Mouse (Mus musculus): ENCODE results near the gene Cacybp. TPM values are rescaled to one million over a fixed set of nuclear protein-coding genes. Genes with fewer than 3 reads are reported as not detected.

Gene Cacybp
- polyA plus RNA-seq (2016; fragmentation: Nextera tagmentation; extraction: Ambion mirVana), result 237 and 328 TPM in 2 replicates

- Histone ChIP-seq H3K27me3 (ENCODE audit: insufficient read depth, poor library complexity, severe bottlenecking) (no peaks in the 10 kb centered on the region), H3K4me3 (peak within 1 kb of the TSS; percentile 88), H3K9me3 (no peaks in the 10 kb centered on the region), H3K4me1 (replicated peaks) (peaks cover 28% of the 10 kb centered on the region), H3K36me3 (peaks cover 4% of the 10 kb centered on the region; the same call in 1 of the 2 replicates), H3K27ac (peak within 1 kb of the TSS; percentile 98)
- 1% methylated on average over 76 of the region's 76 CpGs for WGBS
- peak; percentile 100 for DNase-seq (ENCODE audit: low spot score)
These were observed at the start of gene Cacybp for GRCm38 (mm10) chr1:160212703-160213669. Gene Cacybp (minus strand): TSS chr1:160212875.

- no peak for DNase-seq (ENCODE audit: low spot score)
- WGBS, result 73% methylated on average over 4 of the region's 4 CpGs
- no peaks in the 10 kb centered on the region for H3K36me3 ChIP-seq
- H3K4me3 ChIP-seq, result no peak overlapping the region
- peaks cover 7% of the 10 kb centered on the region; the same call in 1 of the 2 replicates for H3K4me1 ChIP-seq (replicated peaks)
- no peaks in the 10 kb centered on the region for H3K9me3 ChIP-seq
- no peaks in the 10 kb centered on the region for H3K27me3 ChIP-seq (ENCODE audit: insufficient read depth, poor library complexity, severe bottlenecking)
- H3K27ac ChIP-seq, result no peak overlapping the region
These were observed 49.7 kb upstream of the Cacybp start for GRCm38 (mm10) chr1:160262415-160262814.

DNA sequence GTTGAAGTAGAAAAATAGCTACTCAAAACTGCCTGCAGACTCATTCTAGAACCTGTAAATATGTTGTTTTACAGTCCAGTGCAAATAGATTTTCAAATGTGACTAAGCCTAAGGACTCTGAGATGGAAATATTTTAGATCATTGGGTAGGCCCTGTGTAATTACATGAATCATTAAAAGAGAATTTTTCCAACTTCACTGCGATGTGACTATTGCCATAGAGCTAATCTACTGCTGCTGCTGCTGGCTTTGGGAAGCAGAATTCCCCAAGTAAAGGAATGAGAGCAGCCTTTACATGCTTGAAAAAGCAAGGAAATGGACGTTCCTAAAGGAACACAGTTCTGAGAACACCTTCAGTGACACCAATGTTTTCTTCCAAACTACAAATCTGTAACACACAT is 49.2 kb upstream of the Cacybp start:
- Histone ChIP-seq H3K27me3 (ENCODE audit: insufficient read depth, poor library complexity, severe bottlenecking) (no peaks in the 10 kb centered on the region), H3K36me3 (no peaks in the 10 kb centered on the region), H3K4me1 (replicated peaks) (peaks cover 7% of the 10 kb centered on the region; the same call in 1 of the 2 replicates), H3K4me3 (no peak overlapping the region), H3K27ac (no peak overlapping the region), H3K9me3 (no peaks in the 10 kb centered on the region)
- no peak for DNase-seq (ENCODE audit: low spot score)
- 76% methylated on average over 2 of the region's 2 CpGs for whole genome bisulfite sequencing

GRCm38 (mm10) chr1:160260605-160261004 is 47.9 kb upstream of the Cacybp start:
- no peak overlapping the region for H3K27ac ChIP-seq
- 91% methylated on average over 4 of the region's 4 CpGs for WGBS
- no peaks in the 10 kb centered on the region for H3K9me3 ChIP-seq
- no peak overlapping the region for H3K4me3 ChIP-seq
- H3K36me3 ChIP-seq, result no peaks in the 10 kb centered on the region
- H3K4me1 ChIP-seq (replicated peaks), result peaks cover 7% of the 10 kb centered on the region; the same call in 1 of the 2 replicates
- no peaks in the 10 kb centered on the region for H3K27me3 ChIP-seq (ENCODE audit: insufficient read depth, poor library complexity, severe bottlenecking)
- DNase-seq (ENCODE audit: low spot score), result no peak

- no peak overlapping the region for H3K27ac ChIP-seq
- WGBS, result 63% methylated on average over 7 of the region's 7 CpGs
- peaks cover 7% of the 10 kb centered on the region; the same call in 1 of the 2 replicates for H3K4me1 ChIP-seq (replicated peaks)
- no peak overlapping the region for H3K4me3 ChIP-seq
- H3K9me3 ChIP-seq, result no peaks in the 10 kb centered on the region
- no peaks in the 10 kb centered on the region for H3K36me3 ChIP-seq
- H3K27me3 ChIP-seq (ENCODE audit: insufficient read depth, poor library complexity, severe bottlenecking), result no peaks in the 10 kb centered on the region
- DNase-seq (ENCODE audit: low spot score), result no peak
These were observed 47.2 kb upstream of the Cacybp start for GRCm38 (mm10) chr1:160259884-160260283.

GRCm38 (mm10) chr1:160253108-160253507 is 40.4 kb upstream of the Cacybp start:
- no peak overlapping the region for H3K27ac ChIP-seq
- no peaks in the 10 kb centered on the region for H3K36me3 ChIP-seq
- H3K9me3 ChIP-seq, result no peaks in the 10 kb centered on the region
- WGBS, result 71% methylated on average over 2 of the region's 2 CpGs
- DNase-seq (ENCODE audit: low spot score), result no peak
- no peaks in the 10 kb centered on the region for H3K27me3 ChIP-seq (ENCODE audit: insufficient read depth, poor library complexity, severe bottlenecking)
- H3K4me3 ChIP-seq, result no peak overlapping the region
- H3K4me1 ChIP-seq (replicated peaks), result 0 out of 2 replicates have a peak, but pooled peaks cover 2% of the 10 kb centered on the region

DNA sequence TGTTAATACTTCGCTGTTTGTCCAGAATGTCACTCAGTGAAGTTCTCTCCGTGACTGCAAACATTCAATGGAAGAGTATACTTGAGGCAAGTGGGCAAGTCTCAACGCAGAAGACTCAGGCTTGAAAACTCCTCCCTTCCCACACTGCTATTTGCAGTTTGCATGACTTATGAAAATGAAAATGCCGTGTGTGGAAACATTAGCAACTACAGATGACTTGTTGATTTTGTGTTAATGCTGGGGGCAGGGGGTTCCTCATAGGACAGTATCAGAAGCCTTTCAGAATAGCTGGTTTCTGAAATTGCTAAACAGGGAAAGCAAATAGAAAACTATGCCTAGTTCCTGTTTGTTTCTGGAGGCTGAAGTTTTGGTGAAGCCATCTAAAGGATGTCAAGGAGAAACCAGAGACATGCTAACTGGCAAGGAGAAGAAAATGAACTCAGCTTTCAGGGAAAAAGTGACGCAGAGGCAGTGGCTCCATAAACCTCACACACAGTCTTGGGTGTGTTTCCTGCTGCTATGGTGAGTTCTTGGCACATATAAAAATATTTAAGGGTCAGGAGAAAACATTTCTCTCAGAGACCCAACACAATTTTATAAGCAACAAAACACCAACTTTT is 38.8 kb upstream of the Cacybp start:
- Histone ChIP-seq H3K36me3 (no peaks in the 10 kb centered on the region), H3K4me1 (replicated peaks) (0 out of 2 replicates have a peak, but pooled peaks cover 2% of the 10 kb centered on the region), H3K27ac (no peak overlapping the region), H3K9me3 (no peaks in the 10 kb centered on the region), H3K27me3 (ENCODE audit: insufficient read depth, poor library complexity, severe bottlenecking) (no peaks in the 10 kb centered on the region), H3K4me3 (no peak overlapping the region)
- no peak for DNase-seq (ENCODE audit: low spot score)
- WGBS, result 79% methylated on average over 5 of the region's 5 CpGs

DNA sequence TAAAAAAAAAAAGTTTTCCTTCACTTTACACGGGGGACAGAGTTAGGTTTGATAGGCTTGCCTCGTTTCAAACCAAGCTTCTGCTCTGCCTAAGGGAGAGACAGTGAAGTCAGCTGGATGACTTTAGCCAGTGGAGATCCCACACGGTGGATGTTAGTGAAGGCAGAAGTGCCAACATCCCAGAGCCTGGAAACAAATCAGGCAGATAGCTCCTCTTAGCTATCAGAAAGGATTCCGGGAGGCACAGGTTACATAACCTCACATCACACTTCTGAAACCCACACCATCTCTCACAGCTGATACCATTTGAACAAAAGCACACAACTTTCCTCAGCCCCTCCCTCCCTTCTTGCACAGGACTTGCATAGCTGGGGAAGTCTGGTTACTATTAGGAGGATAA is 38.1 kb upstream of the Cacybp start:
- H3K36me3 ChIP-seq, result no peaks in the 10 kb centered on the region
- H3K27me3 ChIP-seq (ENCODE audit: insufficient read depth, poor library complexity, severe bottlenecking), result no peaks in the 10 kb centered on the region
- DNase-seq (ENCODE audit: low spot score), result no peak
- no peak overlapping the region for H3K27ac ChIP-seq
- 70% methylated on average over 4 of the region's 4 CpGs for WGBS
- H3K4me3 ChIP-seq, result no peak overlapping the region
- H3K4me1 ChIP-seq (replicated peaks), result 0 out of 2 replicates have a peak, but pooled peaks cover 2% of the 10 kb centered on the region
- H3K9me3 ChIP-seq, result no peaks in the 10 kb centered on the region

GRCm38 (mm10) chr1:160249786-160250185 is 37.1 kb upstream of the Cacybp start:
- H3K27me3 ChIP-seq (ENCODE audit: insufficient read depth, poor library complexity, severe bottlenecking), result no peaks in the 10 kb centered on the region
- WGBS, result 83% methylated on average over 3 of the region's 3 CpGs
- DNase-seq (ENCODE audit: low spot score), result no peak
- no peaks in the 10 kb centered on the region for H3K36me3 ChIP-seq
- no peak overlapping the region for H3K4me3 ChIP-seq
- 0 out of 2 replicates have a peak, but pooled peaks cover 2% of the 10 kb centered on the region for H3K4me1 ChIP-seq (replicated peaks)
- no peak overlapping the region for H3K27ac ChIP-seq
- H3K9me3 ChIP-seq, result no peaks in the 10 kb centered on the region

DNA sequence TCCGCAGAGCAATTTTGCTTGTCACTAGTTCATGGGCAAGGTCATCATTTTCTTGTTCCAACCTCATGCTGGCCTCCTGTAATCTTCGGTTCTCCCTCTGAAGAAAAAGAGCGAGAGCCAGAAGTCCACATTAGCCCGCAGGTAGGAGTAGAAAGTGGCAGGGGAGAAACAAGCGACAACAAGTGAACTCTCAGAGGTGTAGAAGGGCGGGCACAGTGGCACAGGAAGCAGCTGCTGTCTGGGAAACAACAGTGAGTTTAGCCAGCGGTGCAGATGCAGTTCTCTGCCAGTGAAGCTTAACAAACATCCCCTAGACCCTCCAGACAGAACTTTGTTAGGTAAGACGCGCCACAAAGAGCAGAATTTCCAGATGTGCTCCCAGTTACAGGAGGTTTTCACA is 34.8 kb upstream of the Cacybp start:
- Histone ChIP-seq H3K36me3 (no peaks in the 10 kb centered on the region), H3K27ac (no peak overlapping the region), H3K4me1 (replicated peaks) (0 out of 2 replicates have a peak, but pooled peaks cover 2% of the 10 kb centered on the region), H3K4me3 (no peak overlapping the region), H3K27me3 (ENCODE audit: insufficient read depth, poor library complexity, severe bottlenecking) (no peaks in the 10 kb centered on the region), H3K9me3 (no peaks in the 10 kb centered on the region)
- DNase-seq (ENCODE audit: low spot score), result no peak
- 84% methylated on average over 9 of the region's 9 CpGs for WGBS

GRCm38 (mm10) chr1:160246844-160247243 is 34.2 kb upstream of the Cacybp start:
- Histone ChIP-seq H3K4me1 (replicated peaks) (0 out of 2 replicates have a peak, but pooled peaks cover 2% of the 10 kb centered on the region), H3K36me3 (no peaks in the 10 kb centered on the region), H3K9me3 (no peaks in the 10 kb centered on the region), H3K27me3 (ENCODE audit: insufficient read depth, poor library complexity, severe bottlenecking) (no peaks in the 10 kb centered on the region), H3K27ac (no peak overlapping the region), H3K4me3 (no peak overlapping the region)
- no peak for DNase-seq (ENCODE audit: low spot score)
- WGBS, result 86% methylated on average over 4 of the region's 4 CpGs

DNA sequence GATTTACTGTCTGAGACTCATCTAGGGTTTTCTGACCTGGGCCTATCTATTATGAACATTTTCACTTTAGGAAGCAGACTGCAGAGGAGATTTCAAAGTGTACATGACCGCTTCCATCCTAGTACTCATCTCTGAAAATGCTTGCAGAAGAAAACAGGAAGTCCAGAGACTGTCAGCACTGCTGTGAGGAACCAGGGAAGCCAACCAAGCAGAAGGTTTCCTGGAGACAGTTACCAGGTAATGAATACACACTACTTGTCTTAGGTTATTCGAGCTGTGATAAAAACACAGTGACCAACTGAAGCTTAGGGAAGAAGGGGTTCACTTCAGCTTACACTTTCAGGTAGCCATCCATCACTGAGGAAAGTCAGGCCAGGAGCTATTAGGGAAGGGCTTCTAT is 33.3 kb upstream of the Cacybp start:
- Histone ChIP-seq H3K36me3 (no peaks in the 10 kb centered on the region), H3K4me3 (no peak overlapping the region)

GRCm38 (mm10) chr1:160244689-160245088 is 32.0 kb upstream of the Cacybp start:
- no peak overlapping the region for H3K27ac ChIP-seq
- no peaks in the 10 kb centered on the region for H3K4me1 ChIP-seq (replicated peaks)
- 89% methylated on average over 5 of the region's 5 CpGs for whole genome bisulfite sequencing
- DNase-seq (ENCODE audit: low spot score), result no peak
- H3K36me3 ChIP-seq, result no peaks in the 10 kb centered on the region
- H3K27me3 ChIP-seq (ENCODE audit: insufficient read depth, poor library complexity, severe bottlenecking), result no peaks in the 10 kb centered on the region
- H3K9me3 ChIP-seq, result 0 out of 2 replicates have a peak, but pooled peaks cover 3% of the 10 kb centered on the region
- H3K4me3 ChIP-seq, result no peak overlapping the region

More for the DNA sequence above, 33.3 kb upstream of the Cacybp start:
- 80% methylated on average over 2 of the region's 2 CpGs for WGBS
- H3K27me3 ChIP-seq (ENCODE audit: insufficient read depth, poor library complexity, severe bottlenecking), result no peaks in the 10 kb centered on the region
- no peaks in the 10 kb centered on the region for H3K9me3 ChIP-seq
- no peak overlapping the region for H3K27ac ChIP-seq
- DNase-seq (ENCODE audit: low spot score), result no peak
- 0 out of 2 replicates have a peak, but pooled peaks cover 2% of the 10 kb centered on the region for H3K4me1 ChIP-seq (replicated peaks)

All from hindbrain, embryonic 10.5 days (tissue).